ENCODE assay signal across 23 mouse cellular contexts in genomic region chr7:34598576-34598975, GRCm38 (mm10). TPM values are rescaled to one million over a fixed set of nuclear protein-coding genes. Genes with fewer than 3 reads are reported as not detected.
DNase-seq lines count a peak whose midpoint lies in the region; ATAC-seq and TF ChIP-seq lines count a peak whose summit lies in the region.
"Had no signal": no experiment of that assay in that cellular context is flagged by ENCODE, and none has a peak within 500 bp of the region (broad histone marks: within the 10 kb centered on the region; RNA-seq: fewer than 3 reads in every experiment).

No protein-coding gene starts in this region.

- 65% methylated on average over 9 of the region's 9 CpGs for WGBS in forebrain, embryonic 11.5 days
- WGBS in forebrain, embryonic 14.5 days, result 60% methylated on average over 9 of the region's 9 CpGs
- WGBS in lung, embryonic 14.5 days, result 53% methylated on average over 9 of the region's 9 CpGs
- WGBS in embryonic facial prominence, embryonic 15.5 days, result 20% methylated on average over 9 of the region's 9 CpGs

- no peak overlapping the region for H3K4me2 ChIP-seq in forebrain, embryonic 11.5 days (ENCODE audit: low read depth, low read length, severe bottlenecking)
- H3K4me2 ChIP-seq in forebrain, embryonic 14.5 days (ENCODE audit: low read length), result no peak overlapping the region
- H3K4me2 ChIP-seq in lung, embryonic 14.5 days, result no peak overlapping the region
- peak overlapping the region; percentile 41 for H3K4me2 ChIP-seq in CH12.LX (ENCODE audit: insufficient read depth, low read depth, poor library complexity, severe bottlenecking)
- H3K4me2 ChIP-seq in embryonic facial prominence, embryonic 15.5 days (replicated peaks), result no peak overlapping the region
- H3K4me2 ChIP-seq: heart, embryonic 13.5 days; hindbrain, embryonic 13.5 days; midbrain, embryonic 15.5 days; neural tube, embryonic 15.5 days had no signal

- H3K27ac ChIP-seq in forebrain, embryonic 11.5 days (ENCODE audit: low read depth, low read length), result 0 out of 2 replicates have a peak overlapping the region, but pooled peaks have one; percentile 1
- no peak overlapping the region for H3K27ac ChIP-seq in forebrain, embryonic 14.5 days (ENCODE audit: low read depth, low read length)
- no peak overlapping the region for H3K27ac ChIP-seq in lung, embryonic 14.5 days (ENCODE audit: low read depth)
- no peak overlapping the region for H3K27ac ChIP-seq in CH12.LX (ENCODE audit: insufficient read depth, low read depth)
- H3K27ac ChIP-seq in embryonic facial prominence, embryonic 15.5 days (replicated peaks), result 0 out of 2 replicates have a peak overlapping the region, but pooled peaks have one; percentile 44
- H3K27ac ChIP-seq: heart, embryonic 13.5 days; hindbrain, embryonic 13.5 days; left cerebral cortex, adult 2 months; midbrain, embryonic 15.5 days; neural tube, embryonic 15.5 days had no signal

- intact Hi-C loops in left cerebral cortex, postnatal 4 days (cut with DNase I), result no loop called here

- no peaks in the 10 kb centered on the region for H3K27me3 ChIP-seq in forebrain, embryonic 11.5 days (ENCODE audit: control insufficient read depth, insufficient read depth, low read length)
- no peaks in the 10 kb centered on the region for H3K27me3 ChIP-seq in forebrain, embryonic 14.5 days (replicated peaks; ENCODE audit: control insufficient read depth, insufficient read depth, low read length)
- no peaks in the 10 kb centered on the region for H3K27me3 ChIP-seq in lung, embryonic 14.5 days (ENCODE audit: insufficient read depth, low read length)
- H3K27me3 ChIP-seq in CH12.LX (replicated peaks), result no peaks in the 10 kb centered on the region
- no peaks in the 10 kb centered on the region for H3K27me3 ChIP-seq in embryonic facial prominence, embryonic 15.5 days
- H3K27me3 ChIP-seq: heart, embryonic 13.5 days; hindbrain, embryonic 13.5 days; midbrain, embryonic 15.5 days; neural tube, embryonic 15.5 days had no signal

- no peaks in the 10 kb centered on the region for H3K36me3 ChIP-seq in forebrain, embryonic 11.5 days (ENCODE audit: control insufficient read depth, insufficient read depth, low read length)
- H3K36me3 ChIP-seq in forebrain, embryonic 14.5 days (ENCODE audit: control insufficient read depth, insufficient read depth, low read length), result no peaks in the 10 kb centered on the region
- no peaks in the 10 kb centered on the region for H3K36me3 ChIP-seq in lung, embryonic 14.5 days (ENCODE audit: insufficient read depth)
- no peaks in the 10 kb centered on the region for H3K36me3 ChIP-seq in CH12.LX (replicated peaks in 1 of 2; ENCODE audit: control insufficient read depth in 1 of 2, insufficient read depth in 1 of 2, low read length in 1 of 2)
- H3K36me3 ChIP-seq in embryonic facial prominence, embryonic 15.5 days, result no peaks in the 10 kb centered on the region
- H3K36me3 ChIP-seq: G1E; heart, embryonic 13.5 days; hindbrain, embryonic 13.5 days; midbrain, embryonic 15.5 days; neural tube, embryonic 15.5 days had no signal

- H3K79me2 ChIP-seq in CH12.LX (replicated peaks; ENCODE audit: control insufficient read depth, extremely low read depth, insufficient read depth, poor library complexity, severe bottlenecking), result no peaks in the 10 kb centered on the region

- no peak for DNase-seq in forebrain, embryonic 11.5 days (ENCODE audit: low spot score)
- no peak for DNase-seq in forebrain, embryonic 14.5 days (ENCODE audit: low spot score)
- DNase-seq in lung, embryonic 14.5 days, result peak; percentile 14
- no peak for DNase-seq in lung, postnatal 14 days
- no peak for DNase-seq in CH12.LX (ENCODE audit: extremely low read depth)
- DNase-seq in left cerebral cortex, postnatal 4 days, result no peak
- no peak for DNase-seq in gastrocnemius, adult 8-10 months (ENCODE audit: low spot score in 2 of 2)
- DNase-seq: adrenal gland, postnatal 14 days; cerebellum, postnatal 10 days; gastrocnemius, postnatal 10 days; heart, adult 18-20 months; kidney, postnatal 36 days; liver; thymus, adult 18-20 months had no signal

- no peak for ATAC-seq in forebrain, embryonic 11.5 days (replicated peaks; ENCODE audit: low FRiP score)
- no peak for ATAC-seq in forebrain, embryonic 14.5 days
- no peak for ATAC-seq in lung, embryonic 14.5 days (ENCODE audit: insufficient read depth)
- no peak for ATAC-seq in embryonic facial prominence, embryonic 15.5 days (ENCODE audit: insufficient number of reproducible peaks, low FRiP score, low TSS enrichment, low read depth)
- ATAC-seq: CD4-positive, CD25-positive, alpha-beta regulatory T cell, adult 4 months; inflammation-experienced regulatory T-cells, adult 6 months; midbrain, embryonic 15.5 days had no signal

- no peaks in the 10 kb centered on the region for H3K9me3 ChIP-seq in forebrain, embryonic 11.5 days (ENCODE audit: control insufficient read depth, low read length)
- no peaks in the 10 kb centered on the region for H3K9me3 ChIP-seq in forebrain, embryonic 14.5 days (replicated peaks; ENCODE audit: control insufficient read depth, low read length)
- H3K9me3 ChIP-seq in lung, embryonic 14.5 days (ENCODE audit: low read depth, low read length), result no peaks in the 10 kb centered on the region
- no peaks in the 10 kb centered on the region for H3K9me3 ChIP-seq in CH12.LX (replicated peaks; ENCODE audit: low read length)
- H3K9me3 ChIP-seq in embryonic facial prominence, embryonic 15.5 days (replicated peaks), result no peaks in the 10 kb centered on the region
- H3K9me3 ChIP-seq: heart, embryonic 13.5 days; hindbrain, embryonic 13.5 days; midbrain, embryonic 15.5 days; neural tube, embryonic 15.5 days had no signal

- TF ChIP-seq RAD21 in CH12.LX (IDR thresholded peaks at IDR 0.05; ENCODE audit: low read depth, low read length), result no peak

- dilution Hi-C loops in CH12.LX (cut with MboI; ENCODE audit: extremely low pct_ligation_motif_present, extremely low pct_unique_long_range_greater_than_20kb, low sequenced_read_pairs), result no loop called here

- H3K4me1 ChIP-seq in forebrain, embryonic 11.5 days (replicated peaks; ENCODE audit: control insufficient read depth, insufficient read depth, low read length), result peaks cover 11% of the 10 kb centered on the region; the same call in 1 of the 2 replicates
- peaks cover 13% of the 10 kb centered on the region for H3K4me1 ChIP-seq in forebrain, embryonic 14.5 days (ENCODE audit: control insufficient read depth, insufficient read depth, low read length)
- peaks cover 3% of the 10 kb centered on the region; the same call in 1 of the 2 replicates for H3K4me1 ChIP-seq in lung, embryonic 14.5 days (ENCODE audit: insufficient read depth)
- H3K4me1 ChIP-seq in CH12.LX (ENCODE audit: control insufficient read depth in 1 of 2, insufficient read depth in 2 of 2), result peaks cover 0 to 7% of the 10 kb centered on the region in 2 experiments; a peak in 2 of 4 replicates
- peaks cover 36% of the 10 kb centered on the region for H3K4me1 ChIP-seq in embryonic facial prominence, embryonic 15.5 days

- TF ChIP-seq POLR2A in CH12.LX (IDR thresholded peaks at IDR 0.05; ENCODE audit: low read depth, low read length), result no peak

- no peak for TF ChIP-seq CTCF in lung, embryonic 14.5 days (IDR thresholded peaks at IDR 0.05; ENCODE audit: low read depth)
- no peak for TF ChIP-seq CTCF in CH12.LX (conservative IDR thresholded peaks at IDR 0.05 in 1 of 2, IDR thresholded peaks at IDR 0.05 in 1 of 2; ENCODE audit: low read depth in 2 of 2, low read length in 2 of 2)

- no peak for TF ChIP-seq EP300 in CH12.LX (IDR thresholded peaks at IDR 0.05; ENCODE audit: low read length)

- H3K4me3 ChIP-seq in forebrain, embryonic 11.5 days (ENCODE audit: low read depth, low read length), result no peak overlapping the region
- no peak overlapping the region for H3K4me3 ChIP-seq in forebrain, embryonic 14.5 days (ENCODE audit: low read depth, low read length)
- H3K4me3 ChIP-seq in lung, embryonic 14.5 days (ENCODE audit: low read depth, low read length), result no peak overlapping the region
- no peak overlapping the region for H3K4me3 ChIP-seq in CH12.LX (replicated peaks in 1 of 3; ENCODE audit: low read depth in 2 of 3, low read length in 2 of 3, poor library complexity in 1 of 3)
- H3K4me3 ChIP-seq in embryonic facial prominence, embryonic 15.5 days (replicated peaks), result no peak overlapping the region
- H3K4me3 ChIP-seq: heart, embryonic 13.5 days; hindbrain, embryonic 13.5 days; left cerebral cortex, adult 2 months; midbrain, embryonic 15.5 days; neural tube, embryonic 15.5 days had no signal

- H3K9ac ChIP-seq in forebrain, embryonic 11.5 days (ENCODE audit: low read length), result no peak overlapping the region
- no peak overlapping the region for H3K9ac ChIP-seq in forebrain, embryonic 14.5 days (ENCODE audit: low read length)
- H3K9ac ChIP-seq in lung, embryonic 14.5 days, result peak overlapping the region; percentile 22; the same call in 1 of the 2 replicates
- no peak overlapping the region for H3K9ac ChIP-seq in CH12.LX (ENCODE audit: insufficient read depth, low read depth)
- H3K9ac ChIP-seq in embryonic facial prominence, embryonic 15.5 days, result no peak overlapping the region
- H3K9ac ChIP-seq: heart, embryonic 13.5 days; hindbrain, embryonic 13.5 days; midbrain, embryonic 15.5 days; neural tube, embryonic 15.5 days had no signal

- in situ Hi-C loops in CH12.LX (cut with MboI; ENCODE audit: low pct_ligation_motif_present, low pct_unique_long_range_greater_than_20kb, low sequenced_read_pairs), result no loop called here

TF ChIP-seq in CH12.LX, 34 proteins besides CTCF, POLR2A, EP300 and RAD21:
- TF ChIP-seq MYC (IDR thresholded peaks at IDR 0.05; ENCODE audit: low read depth, low read length), result no peak
- TF ChIP-seq SMC3 (IDR thresholded peaks at IDR 0.05; ENCODE audit: low read depth, low read length), result no peak

RNA-seq across cellular contexts. Expression of gene Kctd15, which starts 58.0 kb away (rescaled TPM):
- 22.4 and 24.3 TPM in 2 replicates for polyA plus RNA-seq in forebrain, embryonic 11.5 days (2014; fragmentation: Nextera tagmentation; extraction: Ambion mirVana)
- polyA plus RNA-seq in forebrain, embryonic 14.5 days (2014; fragmentation: Nextera tagmentation; extraction: Ambion mirVana), result 13.9 and 16.0 TPM in 2 replicates
- 11.0 and 11.4 TPM in 2 replicates for polyA plus RNA-seq in lung, embryonic 14.5 days (2014; fragmentation: Nextera tagmentation; extraction: Ambion mirVana)
- 16.4 and 21.6 TPM in 2 replicates for total RNA-seq in CH12.LX (2012; rRNA removed)
- total RNA-seq in CH12.LX (2014; rRNA removed), result 20.4 and 24.0 TPM in 2 replicates
- 34.9 and 39.0 TPM in 2 replicates for polyA plus RNA-seq in CH12.LX (2012; ENCODE audit: insufficient read length, low read depth)
- 37.7 and 39.1 TPM in 2 replicates for polyA plus RNA-seq in embryonic facial prominence, embryonic 15.5 days (2015; fragmentation: Nextera tagmentation; extraction: Ambion mirVana)
- 10 to 100 TPM; 41.6 to 47.3 TPM for total RNA-seq in left cerebral cortex, postnatal 4 days (2021)
- 10 to 100 TPM; 55.6 to 60.8 (median 58.6) TPM for total RNA-seq in gastrocnemius, adult 8-10 months (2022)
- polyA plus RNA-seq: CD4-positive, CD25-positive, alpha-beta regulatory T cell, adult 4 months; G1E; inflammation-experienced regulatory T-cells, adult 6 months had no signal

Comparison
In these comparisons a context has a peak if more than half of its experiments do, and no peak if none do; other contexts are left out.
1. H3K27ac ChIP-seq: peak in forebrain, embryonic 11.5 days (single experiment) and embryonic facial prominence, embryonic 15.5 days (single experiment); none in forebrain, embryonic 14.5 days (single experiment), lung, embryonic 14.5 days (single experiment) and CH12.LX (single experiment).